Mouse (Mus musculus) liver, embryonic 14.5 days (tissue): ENCODE results near the gene Arrb1.

ENCODE experiments used
- CTCF ChIP-seq: IDR thresholded peaks from 2 replicates; pipeline ENCODE4 v1.5.1; 2016; ENCODE audit warnings: antibody characterized with exemption, low read depth, control low read depth
- EP300 ChIP-seq: IDR thresholded peaks from 2 replicates; pipeline ENCODE4 v1.6.1; 2016; ENCODE audit warnings: antibody characterized with exemption, low read depth

DNA sequence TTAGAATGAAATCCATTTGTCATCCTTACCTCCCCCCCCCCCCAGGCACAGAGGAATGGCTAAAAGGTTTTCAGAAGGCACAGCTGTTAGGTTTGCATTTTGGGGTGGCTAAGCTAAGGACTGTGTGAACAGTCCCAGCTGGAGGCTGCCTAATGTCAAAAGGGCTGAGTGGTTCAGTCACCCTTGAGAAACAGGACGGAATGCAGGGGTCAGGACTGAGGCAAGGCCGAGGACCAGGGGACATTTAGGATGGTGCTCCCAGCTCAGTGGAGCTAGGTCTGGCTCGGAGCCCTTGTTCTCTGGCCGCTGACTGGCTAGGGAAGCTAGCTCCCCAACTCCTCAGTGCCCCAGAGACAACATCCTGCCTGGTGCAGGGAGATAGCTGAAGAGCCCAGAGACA is 47.6 kb downstream of the Arrb1 start:
- TF ChIP-seq CTCF (no peak), EP300 (no peak)
